Mouse (Mus musculus) spleen, postnatal 14 days (tissue): Measurements from ENCODE around the gene BC049762.

Experiments
- DNase-seq, 2 experiments: peaks; one replicate each; pipeline ENCODE4 v3.0.0; 2021 to 2022; ENCODE audit warnings: low spot score in 2 of 2

The BC049762 gene

DNA sequence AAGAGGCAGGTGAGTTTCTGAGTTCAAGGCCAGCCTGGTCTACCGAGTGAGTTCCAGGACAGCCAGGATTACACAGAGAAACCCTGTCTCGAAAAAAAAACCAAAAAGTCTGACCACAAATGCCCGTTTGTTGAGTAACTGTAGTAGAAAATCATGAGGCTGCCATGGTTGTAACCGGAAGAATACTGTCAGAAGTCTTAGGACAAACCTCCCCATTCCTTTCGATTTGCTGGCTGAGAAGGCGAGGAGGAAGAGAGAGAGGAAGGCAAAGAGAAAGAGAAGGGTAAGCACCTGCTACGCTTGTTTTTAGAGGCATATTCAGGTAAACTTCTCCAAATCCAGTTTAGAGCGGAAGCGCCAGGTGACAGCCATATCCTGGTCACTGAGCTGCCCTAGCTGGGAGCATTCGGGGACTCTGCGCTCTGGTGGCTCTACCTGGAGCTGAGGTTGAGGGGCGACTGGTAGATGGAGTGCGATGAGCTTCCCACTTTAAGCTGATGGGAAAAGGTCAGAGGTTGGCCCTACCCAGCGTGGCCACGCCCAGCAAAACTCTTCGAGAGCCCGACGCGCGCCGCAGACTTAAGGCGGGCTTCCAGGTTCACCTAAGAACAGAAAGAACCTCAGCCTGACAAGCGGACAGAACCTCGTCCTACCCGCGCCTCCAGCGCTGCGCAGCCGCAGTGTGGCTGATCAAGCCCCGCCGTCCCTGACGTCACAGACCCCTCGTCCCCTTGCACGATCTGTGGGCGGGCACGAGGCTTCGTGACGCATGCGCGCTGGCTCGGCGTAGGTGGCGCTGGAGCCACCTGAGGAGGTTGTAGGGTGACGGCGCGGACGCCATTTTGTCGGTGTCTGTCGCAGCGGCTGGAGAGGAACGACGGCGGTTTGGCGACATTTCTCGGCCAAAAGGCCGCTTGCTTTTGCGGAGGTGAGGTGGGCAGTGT lies at the start of gene BC049762:
BC049762 (minus strand) TSS at position 705 of the 944 bp plus-strand sequence.
- peak; percentile 99 for DNase-seq

DNA sequence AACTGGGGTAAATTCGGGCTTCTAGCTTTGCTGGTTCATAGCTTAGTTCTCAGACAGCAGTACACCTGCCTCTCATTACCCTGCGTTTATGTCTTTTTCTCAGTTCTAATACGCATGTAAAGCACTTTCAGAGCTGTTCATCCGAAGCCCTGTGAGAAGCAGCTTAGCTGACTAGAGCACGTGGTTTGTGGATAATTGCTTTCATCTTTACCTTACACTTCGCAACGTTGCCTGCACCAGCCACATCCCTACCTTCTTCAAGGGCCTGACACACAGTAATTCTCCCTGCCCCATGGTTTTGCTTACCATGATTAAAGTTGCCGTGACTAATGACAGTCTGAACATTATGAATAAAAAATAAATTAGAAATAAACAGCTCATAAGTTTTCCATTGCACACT lies 49.0 kb upstream of the BC049762 start:
- no peak for DNase-seq

DNA sequence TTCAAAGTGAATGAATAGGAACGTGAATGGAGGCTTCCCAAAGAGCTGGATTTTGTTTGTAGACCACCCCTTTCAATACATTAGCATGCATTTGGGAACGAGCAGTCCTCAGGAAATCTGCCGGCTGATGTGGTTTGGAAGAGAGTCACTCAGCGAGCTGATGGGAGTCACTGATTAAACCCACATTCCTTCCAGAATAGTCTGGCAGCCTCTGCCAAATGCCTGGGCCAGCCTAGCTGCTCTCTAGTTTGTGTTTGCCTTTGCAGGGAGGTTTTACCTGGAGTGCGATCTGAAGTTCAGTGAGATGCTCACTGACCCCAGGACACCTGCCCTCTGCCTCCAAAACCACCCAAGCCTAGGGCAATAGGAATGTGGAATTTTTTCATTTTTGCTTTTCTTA lies 45.5 kb upstream of the BC049762 start:
- no peak for DNase-seq

DNA sequence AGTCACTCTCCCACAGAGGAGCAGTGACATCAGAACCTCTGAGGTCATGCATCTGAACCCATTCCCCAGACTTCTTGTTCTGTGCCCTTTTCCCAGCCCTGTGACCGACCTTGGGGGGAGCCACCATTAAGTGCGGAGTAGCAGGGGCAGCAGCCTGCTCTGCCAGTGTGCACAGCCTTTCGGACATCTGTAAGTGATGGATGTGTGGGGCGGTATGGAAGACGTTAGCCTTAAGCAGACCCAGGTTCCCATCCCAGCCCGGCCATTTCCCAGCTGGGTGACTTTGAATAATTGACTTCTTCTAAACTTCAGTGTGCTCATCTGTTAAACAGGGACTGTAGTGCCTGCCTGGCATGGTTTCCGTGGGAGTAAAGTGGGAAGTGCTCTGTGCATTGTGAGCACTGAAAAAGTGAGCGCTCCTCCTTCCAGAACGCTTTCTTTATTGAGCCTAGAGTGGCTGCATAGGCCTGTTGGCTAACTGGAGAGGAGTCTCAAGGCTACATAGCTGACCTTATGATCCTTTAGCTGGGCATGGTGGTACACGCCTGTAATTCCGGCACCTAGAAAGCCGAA lies 41.2 kb upstream of the BC049762 start:
- no peak for DNase-seq

DNA sequence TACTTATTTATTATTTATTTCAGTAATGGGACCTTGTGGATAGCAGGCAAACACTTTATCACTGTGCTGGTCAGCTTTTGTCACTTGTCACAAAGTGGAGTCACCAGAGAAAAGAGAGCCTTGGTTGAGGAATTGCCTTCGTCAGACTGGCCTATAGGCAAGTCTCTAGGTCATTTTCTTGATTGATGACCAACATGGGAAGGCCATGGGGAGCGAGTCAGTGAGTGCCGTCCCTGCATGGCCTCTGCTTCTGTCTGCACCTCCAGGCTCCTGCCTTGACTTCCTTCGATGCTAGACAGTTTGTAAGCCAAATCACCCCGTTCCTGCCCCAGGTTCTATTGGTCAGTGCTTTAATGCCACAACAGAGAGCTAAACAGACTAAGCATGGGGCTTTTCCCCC lies 39.5 kb upstream of the BC049762 start:
- DNase-seq = no peak

DNA sequence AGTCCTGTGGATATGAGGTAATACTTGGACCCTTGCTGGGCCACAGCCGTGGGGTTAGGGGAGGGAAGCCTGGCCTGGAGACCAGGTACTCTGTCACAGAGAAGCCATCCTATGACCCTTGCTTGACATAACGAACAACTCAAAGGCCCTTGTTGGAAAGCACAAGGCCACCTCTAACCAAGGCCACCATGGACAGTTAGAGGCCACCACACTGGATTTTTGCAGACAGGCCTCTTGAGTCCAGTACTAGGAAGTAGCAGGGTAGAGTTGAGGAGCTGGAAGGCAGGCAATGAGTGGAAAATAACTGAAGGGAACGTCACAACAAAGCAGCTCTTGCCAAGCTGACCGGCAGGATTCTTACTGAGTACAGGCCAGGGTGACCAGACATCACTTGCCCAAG lies 35.8 kb upstream of the BC049762 start:
- no peak for DNase-seq

DNA sequence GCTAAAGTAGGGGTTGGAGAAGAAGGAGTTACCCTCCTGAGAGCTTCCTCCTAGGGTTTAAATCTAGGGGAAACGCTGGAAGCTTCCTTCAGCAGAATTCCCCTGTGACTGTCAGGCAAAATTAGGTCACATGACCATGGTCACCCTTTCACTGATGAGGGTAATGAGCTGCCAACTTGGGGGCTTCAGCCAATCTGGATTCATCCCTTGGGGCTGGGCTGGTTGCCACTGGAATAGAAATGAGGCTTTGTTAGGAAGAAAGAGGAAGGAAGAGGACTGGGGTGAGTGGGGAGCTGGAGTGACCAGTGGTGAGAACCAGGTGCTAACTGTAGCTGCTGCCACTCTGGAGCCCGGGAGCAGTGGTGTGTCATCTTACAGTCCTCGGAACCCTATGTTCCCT lies 32.9 kb upstream of the BC049762 start:
- DNase-seq = no peak

DNA sequence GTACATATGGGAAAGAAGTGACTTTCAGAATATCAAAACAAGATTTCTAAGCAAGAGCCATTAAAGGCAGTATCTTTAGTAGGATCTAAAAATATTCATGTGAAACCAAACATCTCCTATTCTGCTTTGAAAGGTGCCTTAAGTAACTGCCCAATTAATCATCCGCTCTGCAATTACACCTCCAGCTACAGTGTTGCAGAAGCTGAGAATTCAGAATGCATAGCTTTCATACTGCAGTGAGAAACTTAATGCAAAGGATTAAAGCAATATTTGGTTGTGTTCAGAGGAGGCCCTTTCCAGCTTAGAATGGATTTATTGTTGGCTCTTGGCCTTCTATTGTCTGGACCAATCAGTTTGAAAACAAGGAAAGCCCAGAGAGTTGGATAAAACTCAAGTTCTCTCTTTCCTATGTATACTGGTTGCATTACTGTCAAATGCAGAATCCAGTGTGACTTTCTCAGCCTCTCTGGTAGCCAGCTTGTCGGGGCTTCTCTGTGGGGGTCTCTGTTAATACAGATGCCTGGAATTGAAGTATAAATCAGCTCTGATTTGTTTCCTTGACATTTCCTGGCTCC lies 31.2 kb upstream of the BC049762 start:
- DNase-seq = no peak

DNA sequence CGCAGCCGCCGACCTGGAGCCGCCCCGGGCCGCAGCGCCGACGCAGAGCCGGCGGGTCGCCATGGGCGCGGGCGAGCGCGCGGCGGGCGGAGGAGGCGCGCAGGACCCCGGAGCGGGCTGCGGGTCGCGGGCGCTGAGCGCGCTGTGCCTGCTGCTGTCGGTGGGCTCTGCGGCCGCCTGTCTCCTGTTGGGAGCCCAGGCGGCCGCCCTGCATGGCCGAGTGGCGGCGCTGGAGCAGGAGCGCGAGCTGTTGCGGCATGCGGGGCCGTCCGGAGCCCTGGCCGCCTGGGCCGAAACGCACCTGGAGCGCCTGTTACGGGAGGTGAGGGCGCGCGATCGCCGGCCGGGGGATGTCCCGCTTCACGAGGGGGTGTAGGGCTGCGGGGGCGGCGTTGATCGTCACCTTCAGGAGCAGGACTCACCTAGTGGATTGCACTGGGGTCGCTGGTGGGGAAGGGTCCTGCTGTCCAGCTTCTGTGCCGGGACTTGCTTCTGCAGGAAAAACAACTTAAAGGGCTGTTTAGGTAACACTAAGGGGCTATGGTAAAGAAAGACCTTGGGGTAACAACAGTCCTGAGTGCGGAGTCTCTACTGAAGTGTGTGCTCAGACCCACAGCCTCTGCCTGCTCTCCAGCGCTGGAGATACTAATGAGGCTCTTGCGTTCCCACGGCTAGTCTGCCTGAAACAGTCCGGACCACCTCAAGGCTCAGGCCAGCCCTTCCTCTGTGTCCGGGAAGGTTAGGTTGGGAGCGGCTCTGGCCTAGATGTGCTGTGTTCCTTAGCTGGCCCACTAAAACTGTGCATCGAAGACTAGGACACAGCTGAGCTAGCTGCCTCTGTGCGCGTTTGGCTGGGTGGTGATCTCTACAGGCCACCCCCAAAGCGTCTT lies 27.5 kb upstream of the BC049762 start:
- DNase-seq = no peak

DNA sequence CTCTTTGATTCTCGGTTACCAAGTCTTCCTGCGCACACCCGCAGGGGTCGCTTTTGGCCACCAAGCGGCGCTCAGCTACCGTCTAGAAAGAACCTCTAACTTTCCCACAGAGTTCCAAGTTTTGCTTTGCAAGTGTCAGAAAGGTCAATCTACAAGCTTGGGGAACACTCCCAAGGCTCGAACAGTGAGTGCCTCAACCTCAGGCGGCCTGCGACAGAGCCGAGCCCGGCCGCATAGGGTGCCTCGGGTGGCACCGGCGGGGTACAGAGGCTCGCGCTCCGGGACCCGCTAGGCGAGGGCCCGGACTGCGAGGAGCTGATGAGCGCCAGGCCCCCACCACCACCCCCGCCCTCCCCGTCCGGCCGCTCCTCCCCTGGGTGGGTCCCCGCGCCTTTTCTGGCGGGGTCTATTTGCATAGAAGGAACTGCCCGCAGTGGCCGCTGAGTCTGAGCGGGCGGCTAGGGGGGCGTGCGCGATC lies 26.8 kb upstream of the BC049762 start, which contains the start of gene Col23a1:
Col23a1 (plus strand) TSS at position 357 of the 478 bp plus-strand sequence.
- peak; percentile 15 to 34 for DNase-seq

DNA sequence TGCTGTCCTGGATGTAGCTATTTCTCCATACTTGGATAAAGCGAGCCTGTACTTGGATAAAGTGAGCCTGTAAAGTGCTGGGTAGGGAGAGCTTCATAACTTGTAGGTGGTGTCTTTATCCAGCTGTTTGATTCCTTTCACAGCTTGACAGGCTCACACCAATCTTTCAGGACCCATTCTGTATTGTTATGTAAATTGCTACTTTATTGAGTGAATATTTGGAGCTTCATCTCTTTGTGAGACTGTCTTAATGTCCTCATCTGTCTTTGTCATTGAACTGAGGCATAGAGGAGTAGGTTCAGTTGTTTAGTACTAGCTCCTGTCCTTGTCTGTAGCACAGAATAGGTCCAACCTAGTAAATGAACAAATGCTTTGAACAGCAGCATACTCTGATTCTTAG lies 11.6 kb upstream of the BC049762 start:
- no peak for DNase-seq

DNA sequence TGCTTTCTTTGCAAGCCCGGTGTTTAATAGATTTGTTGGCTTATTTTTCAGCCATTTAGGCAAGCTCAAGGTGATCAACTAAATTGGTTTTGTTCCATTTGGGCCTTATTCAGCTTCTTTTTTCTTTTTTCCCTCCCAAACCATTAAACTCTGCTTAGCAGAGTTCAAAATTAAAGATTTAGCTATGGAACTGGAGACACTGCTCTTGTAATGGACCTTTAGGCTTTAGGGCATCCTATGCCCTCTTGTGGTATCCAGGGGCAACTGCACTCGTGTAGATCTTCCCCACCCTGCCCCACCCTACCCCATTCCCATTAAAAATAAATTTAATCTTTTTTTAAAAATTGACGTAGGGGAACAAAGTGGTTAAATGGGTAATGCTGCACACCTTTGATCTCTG lies 2.5 kb upstream of the BC049762 start:
- DNase-seq = peak in 1 of 2 experiments; percentile 8

DNA sequence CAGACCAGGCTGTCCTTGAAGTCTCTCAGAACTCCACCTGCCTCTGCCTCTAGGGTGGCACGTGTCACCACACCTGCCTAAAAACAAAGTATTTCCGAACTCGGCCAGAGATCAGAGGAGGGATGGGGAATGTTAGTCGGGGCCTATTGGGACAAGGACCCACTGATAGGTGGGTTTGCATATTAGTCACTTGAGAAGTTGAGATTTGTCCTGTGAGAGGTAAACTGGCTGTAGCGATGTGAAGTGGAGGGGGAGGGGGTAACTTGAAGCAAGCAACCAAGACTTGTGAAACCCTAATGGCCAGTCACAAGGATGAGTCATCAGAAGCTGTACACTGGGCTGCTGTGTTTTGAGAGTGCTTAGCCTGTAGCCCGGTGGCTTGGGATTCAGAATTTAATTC lies 1.5 kb upstream of the BC049762 start:
- DNase-seq = peak in 1 of 2 experiments; percentile 3

DNA sequence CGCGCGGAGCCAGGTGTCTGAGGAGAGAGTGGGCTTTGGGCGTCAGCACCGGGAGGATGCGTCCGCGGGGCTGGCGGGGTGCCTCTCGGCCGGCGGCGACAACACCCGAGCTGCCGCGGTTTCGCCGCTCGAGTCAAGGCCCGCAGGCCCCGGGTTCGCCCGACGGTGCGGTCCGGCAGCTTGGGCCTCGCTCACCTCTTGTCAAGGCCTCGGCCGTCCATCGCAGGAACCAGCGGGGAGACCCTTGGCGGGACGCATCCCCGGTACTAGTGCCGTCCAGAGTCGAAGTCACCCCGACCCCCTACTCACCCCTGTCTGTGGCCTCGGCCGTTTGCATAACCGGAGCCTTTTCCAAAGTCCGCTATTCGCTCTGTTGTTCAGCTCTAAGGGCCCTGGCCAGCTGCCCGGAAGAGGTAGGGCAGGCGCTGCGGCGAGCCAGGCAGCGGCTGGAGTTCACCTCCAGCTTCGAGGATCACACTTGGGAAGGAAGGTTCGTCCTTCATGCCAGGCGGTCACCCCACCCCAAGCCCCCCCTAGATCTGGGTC lies 513 bp upstream of the BC049762 start:
- DNase-seq = peak in 1 of 2 experiments; percentile 34

DNA sequence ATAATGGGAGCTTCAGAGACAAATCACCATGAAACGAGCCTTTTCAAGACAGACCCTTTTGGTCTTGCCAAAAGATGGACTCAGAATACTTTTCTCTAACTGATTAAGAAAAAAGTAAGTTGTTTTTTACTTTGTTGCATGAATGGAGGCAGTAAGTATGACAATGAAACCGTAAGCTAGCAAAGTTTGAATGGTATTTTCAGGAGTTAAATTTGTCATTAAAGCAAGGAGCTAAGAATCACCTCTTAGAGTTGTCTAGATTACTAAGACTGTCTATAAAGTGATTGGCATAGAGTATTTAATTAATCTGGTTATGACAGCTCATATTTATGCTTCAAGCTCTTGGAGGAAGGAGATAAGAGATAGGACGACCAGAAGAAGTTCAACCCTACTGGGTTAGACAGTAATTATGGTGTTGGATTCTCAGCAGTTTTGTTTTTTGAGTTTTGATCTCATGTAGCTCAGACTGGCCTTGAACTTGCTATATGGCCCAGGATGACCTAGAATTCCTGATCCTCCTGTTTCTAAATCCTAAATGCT lies 1.1 kb downstream of the BC049762 start, which contains the start of gene Clk4:
Clk4 (plus strand) TSS at position 51 of the 540 bp plus-strand sequence.
- no peak for DNase-seq

DNA sequence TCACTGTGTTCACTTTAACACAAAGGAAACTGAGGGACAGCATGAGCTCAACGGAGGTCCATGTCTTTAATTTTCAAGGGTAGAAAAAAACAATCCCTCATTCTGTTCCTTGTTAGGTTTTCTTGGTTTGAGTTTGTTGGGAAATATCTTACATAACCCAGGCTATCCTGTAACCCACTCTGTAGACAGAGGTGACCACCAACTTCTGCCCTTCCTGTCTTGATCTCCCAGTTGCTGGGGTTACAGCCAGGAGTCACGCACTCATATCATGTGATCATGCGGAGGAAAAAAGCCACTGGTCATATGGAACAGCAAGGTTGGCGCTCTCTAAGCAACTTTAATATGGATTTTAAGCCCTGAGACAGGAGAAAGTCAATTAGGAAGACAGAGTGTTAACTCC lies 5.8 kb downstream of the BC049762 start:
- DNase-seq = no peak

DNA sequence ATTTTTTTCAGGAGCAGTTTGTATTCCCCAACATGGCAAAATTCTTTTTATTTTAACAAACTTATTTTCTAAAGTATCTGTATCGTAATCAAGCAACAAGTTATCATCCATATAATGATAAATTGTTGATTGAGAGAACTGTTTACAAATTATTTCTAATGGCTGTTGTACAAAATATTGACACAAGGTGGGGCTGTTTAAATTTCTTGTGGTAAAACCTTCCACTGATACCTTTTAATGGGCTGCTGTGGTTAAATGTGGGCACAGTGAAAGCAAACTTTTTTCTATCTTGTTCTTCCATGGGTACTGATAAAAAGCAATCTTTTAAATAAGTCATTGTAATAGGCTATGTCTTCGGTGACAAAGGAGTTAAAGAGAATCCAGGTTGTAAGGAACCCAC lies 19.9 kb downstream of the BC049762 start:
- no peak for DNase-seq

DNA sequence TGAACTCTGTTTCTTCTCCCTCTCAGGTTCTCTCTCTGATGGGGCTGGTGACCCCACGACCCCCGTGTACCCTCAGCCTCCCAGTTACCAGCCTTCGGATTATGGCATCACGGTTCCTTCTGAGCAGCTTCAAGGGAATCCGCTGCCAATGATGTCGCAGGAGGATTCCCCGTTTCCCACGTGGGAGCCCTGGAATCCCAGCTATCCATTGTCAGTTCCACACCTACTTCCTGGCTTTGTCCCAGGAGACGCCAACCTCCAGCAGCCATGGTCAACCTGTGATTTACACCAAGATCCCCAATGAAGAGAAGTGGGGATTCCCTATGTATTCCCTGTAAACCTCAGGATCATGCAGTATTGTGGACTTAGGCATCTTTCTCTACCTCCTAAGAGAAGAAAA lies 28.2 kb downstream of the BC049762 start:
- DNase-seq = no peak

DNA sequence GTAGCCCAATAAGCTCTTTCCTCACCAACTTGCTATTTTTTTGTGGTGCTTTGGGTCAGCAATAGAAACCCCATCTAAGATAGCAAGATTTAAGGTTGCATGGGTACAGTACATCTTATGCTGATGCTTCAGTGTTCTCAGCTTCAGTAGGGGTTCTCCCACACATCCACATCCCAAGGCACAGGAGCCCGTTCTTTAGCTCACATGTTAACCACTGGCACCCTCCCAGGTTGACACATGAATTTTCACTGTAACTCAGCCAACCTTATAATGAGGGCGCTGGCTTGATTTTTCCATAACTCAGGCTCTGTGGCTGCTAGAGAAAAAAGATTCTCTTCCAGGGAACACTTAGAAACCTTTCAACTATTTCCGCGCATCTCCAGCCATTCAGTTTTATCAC lies 35.7 kb downstream of the BC049762 start:
- DNase-seq = no peak

DNA sequence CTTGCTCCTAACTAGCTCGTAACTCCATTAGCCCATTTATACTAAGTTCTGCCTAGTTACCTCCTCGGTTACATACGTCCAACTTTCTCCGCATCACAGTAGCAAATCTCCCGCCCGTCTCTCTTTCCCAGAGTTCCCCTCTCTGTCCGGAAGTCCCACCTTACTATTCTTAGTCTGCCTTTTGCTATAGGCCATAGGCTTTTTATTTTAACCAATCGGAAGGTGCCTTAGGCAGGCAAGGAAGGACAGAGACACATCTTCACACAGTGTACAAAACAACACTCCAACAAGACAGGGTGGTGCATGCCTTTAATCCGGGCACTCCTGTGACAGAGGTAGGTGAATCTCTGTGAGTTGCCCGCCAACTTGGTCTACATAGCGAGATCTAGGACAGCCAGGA lies 42.5 kb downstream of the BC049762 start, which contains the start of gene Gm12569:
Gm12569 (plus strand) TSS at position 166 of the 400 bp plus-strand sequence.
- no peak for DNase-seq
